Mouse (Mus musculus) lung, adult 2 months (tissue): ENCODE results near the gene Spon1.

Source experiments
- CTCF ChIP-seq: fragments of 200-500 bp; IDR thresholded peaks from 2 replicates; pipeline ENCODE4 v1.5.1; 2011; ENCODE audit warnings: mild to moderate bottlenecking, low read length, control low read depth; ENCODE audit not compliant: insufficient read depth
- POLR2A ChIP-seq: fragments of 200-500 bp; IDR thresholded peaks from 2 replicates; pipeline ENCODE4 v1.6.1; 2011; ENCODE audit warnings: low read depth, mild to moderate bottlenecking, control low read depth, low read length, borderline replicate concordance; ENCODE audit errors: extremely low read depth

DNA sequence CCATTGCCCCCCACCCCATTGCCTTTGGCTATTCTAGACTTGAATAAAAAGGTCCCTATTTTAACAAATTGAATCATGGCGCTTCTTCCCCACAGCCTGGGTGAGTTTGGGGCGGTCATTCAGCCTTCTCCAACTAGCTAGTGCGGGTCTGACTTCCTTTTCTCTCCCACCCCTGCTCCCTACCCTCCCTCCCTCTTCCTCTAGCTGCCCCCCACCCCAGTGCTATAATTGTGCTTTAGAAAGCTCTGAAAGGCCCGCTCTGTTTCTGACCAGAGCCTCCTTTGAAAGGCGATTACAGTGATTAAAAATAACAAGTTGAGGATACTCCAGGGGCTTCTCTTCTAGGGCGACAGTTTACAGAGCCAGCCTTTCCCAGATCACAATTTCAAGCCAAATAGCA lies 3.5 kb downstream of the Spon1 start:
- TF ChIP-seq CTCF (no peak), POLR2A (no peak)
